Mouse (Mus musculus) spleen, postnatal 14 days (tissue): ENCODE results near the gene Zdhhc11.
"Not testable (repeated sequence)": the region's sequence is repeated elsewhere in the genome, so short reads cannot be mapped to it uniquely, and the experiment has no call there.

ENCODE experiments used
- DNase-seq, 2 experiments: peaks; one replicate each; pipeline ENCODE4 v3.0.0; 2021 to 2022; ENCODE audit warnings: low spot score in 2 of 2

Gene Zdhhc11

GRCm38 (mm10) chr13:74006881-74007280 lies 43.2 kb downstream of the Zdhhc11 start:
- DNase-seq: not testable (repeated sequence)

- not testable (repeated sequence) for DNase-seq
Observed at GRCm38 (mm10) chr13:74008216-74008615, 44.6 kb downstream of the Zdhhc11 start.

GRCm38 (mm10) chr13:74008948-74009718 lies 45.5 kb downstream of the Zdhhc11 start, which contains the start of gene Tppp:
Gene Tppp, plus strand, starts transcription at chr13:74009407.
- peak; percentile 86 for DNase-seq

GRCm38 (mm10) chr13:74009791-74010614 lies 46.4 kb downstream of the Zdhhc11 start:
- DNase-seq: peak in 1 of 2 experiments; percentile 7

- DNase-seq: no peak
Observed at GRCm38 (mm10) chr13:74010678-74011077, 47.0 kb downstream of the Zdhhc11 start.

- no peak for DNase-seq
Observed at GRCm38 (mm10) chr13:74015908-74016307, 52.3 kb downstream of the Zdhhc11 start.

- no peak for DNase-seq
Observed at GRCm38 (mm10) chr13:74017426-74017825, 53.8 kb downstream of the Zdhhc11 start.

GRCm38 (mm10) chr13:74019006-74019405 lies 55.4 kb downstream of the Zdhhc11 start:
- DNase-seq: not testable (repeated sequence)

- no peak for DNase-seq
Observed at GRCm38 (mm10) chr13:74025151-74026081, 61.8 kb downstream of the Zdhhc11 start.

- DNase-seq: no peak
Observed at GRCm38 (mm10) chr13:74026215-74026614, 62.6 kb downstream of the Zdhhc11 start.

GRCm38 (mm10) chr13:74028116-74028515 lies 64.5 kb downstream of the Zdhhc11 start:
- no peak for DNase-seq

GRCm38 (mm10) chr13:74029013-74029412 lies 65.4 kb downstream of the Zdhhc11 start:
- DNase-seq: no peak

- no peak for DNase-seq
Observed at GRCm38 (mm10) chr13:74030691-74031090, 67.0 kb downstream of the Zdhhc11 start.

- no peak for DNase-seq
Observed at GRCm38 (mm10) chr13:74031133-74031532, 67.5 kb downstream of the Zdhhc11 start.

- no peak for DNase-seq
Observed at GRCm38 (mm10) chr13:74034756-74035155, 71.1 kb downstream of the Zdhhc11 start.

GRCm38 (mm10) chr13:74035776-74036175 lies 72.1 kb downstream of the Zdhhc11 start:
- DNase-seq: no peak

GRCm38 (mm10) chr13:74039926-74040325 lies 76.3 kb downstream of the Zdhhc11 start:
- no peak for DNase-seq
